Mouse (Mus musculus) bone marrow macrophage, adult 2 months (primary cell): ENCODE results near the gene 1700013G24Rik.

Experiments used
- CTCF ChIP-seq: IDR thresholded peaks from 2 replicates; pipeline ENCODE4 v1.5.1; 2012; ENCODE audit warnings: low read depth, mild to moderate bottlenecking, low read length, moderate library complexity
- POLR2A ChIP-seq: IDR thresholded peaks from 2 replicates; pipeline ENCODE4 v1.6.1; 2012; ENCODE audit warnings: mild to moderate bottlenecking, low read depth, low read length, borderline replicate concordance

- TF ChIP-seq CTCF (no peak), POLR2A (no peak)
These were observed 22.4 kb downstream of the 1700013G24Rik start for GRCm38 (mm10) chr4:137475271-137476050.
